Mouse (Mus musculus): ENCODE measurements around the gene Skil. TPM values are rescaled to one million over a fixed set of nuclear protein-coding genes. Genes with fewer than 3 reads are reported as not detected.

Gene Skil
- polyA plus RNA-seq, 1 experiment from 2014 or later: 14.2 TPM

GRCm38 (mm10) chr3:31165803-31166202, 70.9 kb downstream of the Skil start:
- DNase-seq (ENCODE audit: low spot score): no peak
- Histone ChIP-seq H3K9ac (ENCODE audit: low read depth, low read length) (no peak overlapping the region), H3K4me3 (ENCODE audit: low read depth, low read length) (no peak overlapping the region), H3K4me1 (replicated peaks; ENCODE audit: control insufficient read depth, insufficient read depth, low read length) (no peaks in the 10 kb centered on the region), H3K36me3 (ENCODE audit: control insufficient read depth, insufficient read depth, low read length) (no peaks in the 10 kb centered on the region), H3K27ac (ENCODE audit: low read depth, low read length) (no peak overlapping the region), H3K4me2 (no peak overlapping the region), H3K9me3 (ENCODE audit: control insufficient read depth, low read length) (no peaks in the 10 kb centered on the region), H3K27me3 (replicated peaks; ENCODE audit: control insufficient read depth, insufficient read depth, low read length) (no peaks in the 10 kb centered on the region)
- ATAC-seq (replicated peaks; ENCODE audit: low FRiP score): no peak
- WGBS: 68% methylated on average over 3 of the region's 3 CpGs

- Histone ChIP-seq H3K4me3 (ENCODE audit: low read depth, low read length) (no peak overlapping the region), H3K4me1 (replicated peaks; ENCODE audit: control insufficient read depth, insufficient read depth, low read length) (no peaks in the 10 kb centered on the region), H3K36me3 (ENCODE audit: control insufficient read depth, insufficient read depth, low read length) (no peaks in the 10 kb centered on the region), H3K4me2 (no peak overlapping the region), H3K27me3 (replicated peaks; ENCODE audit: control insufficient read depth, insufficient read depth, low read length) (no peaks in the 10 kb centered on the region), H3K9me3 (ENCODE audit: control insufficient read depth, low read length) (no peaks in the 10 kb centered on the region), H3K9ac (ENCODE audit: low read depth, low read length) (no peak overlapping the region), H3K27ac (ENCODE audit: low read depth, low read length) (no peak overlapping the region)
- 83% methylated on average over 12 of the region's 12 CpGs for WGBS
- no peak for DNase-seq (ENCODE audit: low spot score)
- ATAC-seq (replicated peaks; ENCODE audit: low FRiP score): no peak
Observed at GRCm38 (mm10) chr3:31166365-31166871, 71.6 kb downstream of the Skil start.

Other genes with a start within 250 kb of the Skil start
- 1.4 and 2.8 TPM in 2 replicates for gene Gpr160, start 239.1 kb upstream of the Skil start, polyA plus RNA-seq (2014; fragmentation: Nextera tagmentation; extraction: Ambion mirVana)
- 4.3 and 5.6 TPM in 2 replicates for gene Phc3, start 125.6 kb upstream of the Skil start, polyA plus RNA-seq (2014; fragmentation: Nextera tagmentation; extraction: Ambion mirVana)
- gene Prkci, start 99.3 kb upstream of the Skil start, polyA plus RNA-seq (2014; fragmentation: Nextera tagmentation; extraction: Ambion mirVana): 20.2 and 21.3 TPM in 2 replicates
- 0.56 and 0.89 TPM in 2 replicates for gene Cldn11, start 54.9 kb downstream of the Skil start, polyA plus RNA-seq (2014; fragmentation: Nextera tagmentation; extraction: Ambion mirVana)
- gene Slc7a14, start 215.3 kb downstream of the Skil start, polyA plus RNA-seq (2014; fragmentation: Nextera tagmentation; extraction: Ambion mirVana): 0.08 and 0.13 TPM in 2 replicates